Mouse (Mus musculus) spleen, postnatal 36 days (tissue): ENCODE data around the gene Rhcg.

ENCODE experiments used
- DNase-seq, 2 experiments: peaks; one replicate each; pipeline ENCODE4 v3.0.0; 2022; ENCODE audit warnings: low spot score in 2 of 2, mixed read lengths in 1 of 2

Gene Rhcg

DNA sequence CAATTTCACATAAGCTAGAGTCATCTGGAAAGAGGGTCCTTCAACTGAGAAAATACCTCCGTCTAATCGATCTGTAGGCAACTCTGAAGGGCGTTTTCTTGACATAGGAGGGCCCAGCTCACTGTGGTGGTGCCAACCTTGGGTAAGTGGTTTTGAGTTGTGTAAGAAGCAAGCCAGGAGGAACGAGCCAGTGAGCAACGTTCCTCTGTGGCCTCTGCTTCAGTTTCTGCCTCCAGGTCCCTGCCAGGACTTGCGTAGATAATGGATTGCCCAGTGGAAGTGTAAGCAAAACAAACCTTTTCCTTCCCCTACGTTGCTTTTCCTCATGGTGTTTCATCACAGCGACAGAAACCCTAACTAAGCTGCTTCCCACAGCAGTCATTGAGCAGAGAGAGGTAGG is 15.5 kb downstream of the Rhcg start:
- DNase-seq, result no peak

DNA sequence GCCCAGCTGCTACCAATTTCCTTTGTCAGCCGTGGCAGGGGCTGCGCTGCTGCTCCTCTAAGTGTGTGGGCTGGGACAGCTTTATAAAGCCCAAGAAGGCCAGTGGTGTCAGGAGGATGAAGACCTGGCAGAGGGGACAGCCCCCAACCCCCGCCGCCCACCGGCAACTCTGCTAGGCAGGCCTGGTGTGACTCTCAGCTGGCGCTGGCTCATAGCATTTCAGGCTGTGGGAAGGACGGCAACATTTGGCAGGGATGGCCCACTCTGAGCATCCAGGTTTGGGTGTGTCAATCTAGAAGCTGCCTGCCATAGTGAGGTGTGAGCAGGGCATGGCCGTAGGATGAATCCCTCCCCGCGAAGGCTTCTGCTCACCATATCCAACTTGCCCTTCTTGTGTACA is 17.3 kb downstream of the Rhcg start:
- DNase-seq, result no peak

DNA sequence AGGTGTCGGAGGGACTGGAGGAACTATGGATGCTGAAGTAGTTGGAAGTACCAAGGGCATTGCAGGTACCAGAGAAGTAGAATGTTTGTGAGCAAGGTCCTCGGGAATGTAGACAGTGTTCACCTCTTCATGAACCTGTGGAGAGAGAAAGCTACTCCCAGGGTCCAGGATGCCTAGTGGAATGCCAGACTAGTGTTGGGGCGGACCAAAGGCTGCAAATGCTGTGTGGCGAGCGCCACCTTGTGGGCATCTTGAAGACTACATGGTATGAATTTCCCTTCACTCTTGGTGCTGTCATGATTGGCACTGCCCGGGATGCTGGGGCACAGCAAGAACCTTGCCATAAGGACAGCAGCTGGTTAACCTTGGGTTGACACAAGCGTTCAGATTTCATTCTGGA is 22.6 kb downstream of the Rhcg start:
- DNase-seq, result peak in 1 of 2 experiments; percentile 14

DNA sequence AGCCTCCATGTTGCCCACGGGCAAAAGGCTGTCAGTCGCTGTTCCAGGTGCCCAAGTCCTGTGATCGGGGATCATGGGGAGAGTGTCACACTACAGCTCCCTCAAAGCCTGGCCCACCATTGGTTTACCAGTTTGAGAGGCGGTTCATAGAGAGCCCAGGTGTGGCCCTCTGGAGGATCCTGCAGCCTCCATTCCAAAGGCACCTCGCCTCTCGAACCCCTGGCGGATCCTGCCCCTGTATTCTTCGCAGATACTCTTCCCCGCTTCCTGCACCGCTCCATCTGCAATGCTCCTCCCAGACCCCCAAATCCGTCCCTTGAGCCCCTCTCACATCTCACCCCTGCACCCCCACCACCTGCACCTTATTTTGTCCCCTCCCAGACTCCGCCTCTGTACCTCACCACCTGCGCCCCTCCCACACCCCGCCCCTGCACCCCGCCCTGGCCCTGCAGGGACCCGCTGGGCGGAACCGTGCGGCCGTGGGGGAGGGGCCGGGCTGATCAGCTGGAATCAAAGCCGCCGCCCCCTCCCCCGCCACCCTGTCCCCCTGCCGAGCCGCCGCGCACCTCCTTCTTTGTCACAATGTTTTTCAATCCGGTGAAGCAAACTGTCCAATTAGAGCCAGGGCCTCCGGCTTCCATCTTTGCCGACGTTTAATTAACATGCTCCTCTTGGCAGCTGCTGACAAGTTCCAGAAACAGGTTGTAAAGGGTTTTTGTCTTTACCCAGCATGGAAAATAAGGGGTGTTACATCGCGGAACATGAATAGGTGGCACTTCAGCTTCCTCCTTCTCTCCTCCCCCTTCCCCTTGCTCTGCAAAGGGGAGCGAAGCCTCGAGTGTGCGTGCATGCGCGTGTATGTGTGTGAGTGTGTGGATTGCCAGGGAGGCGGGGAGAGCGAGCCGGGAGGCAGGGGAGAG is 25.4 kb downstream of the Rhcg start:
- no peak for DNase-seq

DNA sequence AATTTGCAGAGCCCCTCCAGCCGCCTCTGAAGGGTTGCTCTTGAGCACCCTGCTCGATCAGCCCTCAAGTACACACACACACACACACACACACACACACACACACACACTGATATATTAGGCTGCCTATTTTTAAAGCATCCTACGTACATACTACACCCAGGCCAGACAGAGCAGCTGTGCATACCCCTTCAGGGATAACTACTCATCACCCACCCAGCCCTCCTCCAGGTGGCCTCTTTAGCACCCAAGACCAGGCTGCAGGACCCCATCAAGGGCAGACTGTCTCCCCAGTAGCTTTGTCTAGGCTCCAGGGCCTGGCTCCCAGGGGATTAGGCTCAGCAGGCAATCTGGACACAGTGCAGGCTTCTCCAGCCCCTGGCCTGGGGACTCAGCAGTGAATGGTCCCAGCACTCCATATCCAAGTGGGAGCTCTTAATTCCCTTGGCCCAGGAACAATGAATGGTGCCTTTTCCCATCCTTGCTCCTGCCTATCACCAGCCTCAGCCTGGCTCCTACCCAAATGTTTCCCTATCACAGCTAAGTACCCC is 26.8 kb downstream of the Rhcg start:
- DNase-seq, result no peak

DNA sequence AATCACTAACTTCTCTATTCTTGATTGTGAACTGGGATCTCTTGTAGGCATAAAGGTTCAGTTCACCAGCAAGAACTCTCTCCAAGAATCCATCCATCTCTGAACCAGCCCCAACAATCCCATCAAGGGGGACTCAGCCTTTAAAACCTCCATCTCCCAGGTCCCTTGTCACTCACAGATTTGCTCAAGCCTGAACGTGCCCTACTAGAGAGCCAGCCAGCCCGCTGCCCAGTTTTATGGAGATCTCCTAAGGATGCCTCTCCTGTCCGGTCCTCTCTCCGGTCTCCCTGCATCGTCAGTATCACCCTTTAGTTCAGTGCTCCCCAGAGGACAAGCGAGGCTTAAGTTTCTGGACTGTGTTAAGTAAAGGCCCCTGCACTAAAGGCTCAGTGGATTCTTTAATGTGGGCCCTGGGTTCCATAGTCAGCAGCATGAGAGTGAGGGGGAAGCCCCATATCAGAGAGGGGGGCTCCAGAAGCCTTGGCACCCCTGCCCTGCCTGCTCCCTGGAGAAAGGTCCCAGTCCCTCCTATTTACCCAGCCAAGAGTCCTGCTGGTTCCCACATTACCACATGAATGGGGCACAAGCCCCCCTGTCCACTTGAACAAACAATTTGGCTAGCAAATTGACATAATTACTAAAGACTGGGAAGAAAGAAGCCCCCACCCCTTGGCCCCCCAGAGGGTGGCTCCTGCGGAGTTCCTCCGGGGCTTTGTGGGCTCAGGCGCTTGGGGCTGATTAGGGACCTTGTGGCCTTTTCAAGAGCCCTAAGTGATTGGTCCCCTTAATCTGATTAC is 27.5 kb downstream of the Rhcg start:
- no peak for DNase-seq

DNA sequence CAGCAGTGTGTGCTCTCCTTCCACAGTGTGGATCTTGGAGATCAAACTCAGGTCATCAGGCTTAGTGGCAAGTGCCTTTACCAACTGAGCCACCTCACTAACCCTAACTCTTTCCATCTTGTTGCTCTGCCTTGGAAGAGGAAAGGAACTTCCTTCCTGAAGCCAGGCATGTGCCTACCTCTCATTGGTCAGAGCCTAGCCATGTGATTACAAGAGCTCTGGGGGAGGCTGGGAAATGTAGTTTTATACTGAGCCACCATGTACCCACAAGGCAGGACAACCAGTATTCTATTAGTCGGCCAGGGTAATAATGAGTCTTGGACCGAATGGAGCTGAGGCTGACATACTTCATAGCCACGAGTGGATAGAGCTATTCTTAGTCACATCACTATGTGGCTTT is 29.2 kb downstream of the Rhcg start:
- no peak for DNase-seq

DNA sequence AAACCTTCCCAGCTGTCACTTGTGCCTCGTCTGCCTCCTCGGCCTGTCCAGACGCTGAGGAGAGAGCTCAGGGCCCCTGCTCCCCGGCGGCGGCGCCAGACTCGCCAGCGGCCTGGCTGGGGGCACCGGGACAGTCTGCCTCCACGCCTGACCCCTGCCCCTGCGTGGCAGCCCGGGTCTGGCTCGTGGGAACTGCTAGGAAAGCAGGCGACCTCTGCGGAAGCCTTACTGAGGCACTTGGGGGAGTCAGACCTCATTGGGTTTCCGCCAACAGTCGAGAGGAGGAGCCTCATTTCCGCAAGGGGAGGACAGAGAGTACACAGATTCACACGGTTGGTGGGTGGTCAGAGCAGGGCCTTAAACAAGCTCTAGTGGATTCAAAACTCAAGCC is 38.6 kb downstream of the Rhcg start:
- no peak for DNase-seq

DNA sequence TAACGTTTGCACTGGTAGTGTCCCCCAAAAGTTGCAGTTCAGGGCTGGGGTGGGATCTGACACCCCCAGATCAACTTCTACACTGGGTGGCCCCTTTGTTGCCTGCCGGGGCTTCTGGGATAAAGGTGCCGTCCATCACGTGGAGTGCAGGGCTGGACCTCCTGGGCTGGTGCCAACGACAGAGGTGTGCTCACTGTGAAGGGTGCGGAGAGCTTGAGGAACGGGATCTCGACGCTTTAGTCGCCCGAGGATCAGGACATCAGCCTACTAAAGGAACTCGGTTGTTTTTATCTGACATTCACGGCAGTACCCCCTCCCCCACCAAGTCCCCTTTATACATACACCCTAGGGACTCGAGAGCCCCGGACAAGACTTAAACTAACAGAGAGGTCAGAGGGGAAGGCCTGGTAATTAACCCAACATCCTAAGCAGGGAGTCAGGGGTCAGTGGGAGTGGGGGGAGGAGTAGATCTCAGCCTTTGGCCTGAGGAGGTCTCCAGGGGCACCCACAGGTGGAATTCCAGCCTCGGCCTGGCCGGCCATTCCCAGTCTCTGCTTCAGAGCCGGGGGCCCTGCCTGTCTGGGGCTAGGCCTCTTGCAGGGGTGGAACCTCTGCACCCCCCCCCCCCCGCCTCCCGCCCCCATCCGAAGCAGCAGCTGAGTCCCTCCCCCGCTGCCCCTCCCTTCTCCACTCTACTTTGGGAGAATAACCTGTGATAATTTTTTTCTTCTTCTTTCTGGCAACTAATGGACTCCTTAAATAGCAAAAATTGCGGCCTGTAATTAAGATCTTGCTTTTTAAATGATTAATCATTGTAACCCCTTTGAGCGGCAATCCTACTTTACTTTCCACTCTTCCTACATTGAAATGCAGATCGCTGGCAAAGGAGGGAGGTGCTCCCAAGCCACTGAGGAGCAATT is 39.3 kb downstream of the Rhcg start:
- no peak for DNase-seq

DNA sequence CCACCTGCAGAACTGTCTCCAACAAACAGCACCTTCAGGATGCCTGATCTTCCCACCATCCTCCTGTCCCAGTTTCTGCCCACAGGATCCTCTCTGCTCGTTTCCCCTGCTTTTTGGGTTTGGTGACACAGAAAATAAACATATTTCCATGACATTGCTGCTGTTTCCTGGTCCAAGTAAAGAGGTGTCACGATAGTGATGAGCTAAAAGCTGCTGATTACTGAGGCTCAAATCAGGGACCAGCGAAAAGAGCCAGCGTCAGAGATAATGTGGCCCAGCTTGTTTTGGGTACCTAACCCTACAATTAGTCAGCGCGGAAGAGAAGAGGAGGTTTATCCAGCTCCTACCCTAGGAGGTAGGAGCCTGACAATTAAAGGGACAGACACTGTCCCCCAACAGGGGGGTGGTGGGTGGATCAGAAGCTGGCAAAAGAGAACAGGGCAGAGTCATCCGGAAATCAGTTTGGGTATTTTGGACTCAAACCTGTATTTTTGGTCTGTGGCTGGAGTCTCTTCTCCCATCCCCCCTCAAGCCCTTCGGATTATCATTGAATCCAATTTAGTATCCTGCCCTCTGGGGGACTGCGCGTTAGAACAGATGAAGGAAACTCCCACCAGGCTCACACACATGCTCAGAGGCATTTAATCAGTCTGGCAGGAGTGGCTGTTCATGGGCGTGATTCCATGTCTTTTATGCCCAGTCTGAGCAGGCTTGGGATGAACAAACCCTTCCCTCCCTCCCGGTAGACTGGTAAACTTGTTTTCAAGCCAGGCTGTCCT is 40.2 kb downstream of the Rhcg start:
- DNase-seq, result no peak

DNA sequence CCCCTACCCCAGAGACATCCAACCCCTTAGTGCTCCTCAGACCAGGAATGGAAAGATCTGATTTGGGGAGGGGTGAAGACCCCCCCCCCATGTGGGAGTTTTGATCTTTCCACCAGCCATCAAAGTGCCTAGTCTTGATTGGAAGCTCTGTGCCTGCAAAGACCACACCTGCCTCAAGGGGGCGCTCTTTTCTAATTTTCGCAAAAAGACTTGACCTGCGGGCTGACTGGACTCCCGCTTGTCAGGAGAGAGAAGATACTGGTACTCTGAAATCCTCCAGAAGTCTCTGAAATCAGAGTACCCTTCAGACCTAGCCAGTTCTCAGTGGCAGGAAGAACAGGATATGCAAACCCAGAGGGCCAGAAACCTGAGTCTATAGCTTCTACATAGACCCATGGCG is 40.8 kb downstream of the Rhcg start:
- peak in 1 of 2 experiments; percentile 10 for DNase-seq

DNA sequence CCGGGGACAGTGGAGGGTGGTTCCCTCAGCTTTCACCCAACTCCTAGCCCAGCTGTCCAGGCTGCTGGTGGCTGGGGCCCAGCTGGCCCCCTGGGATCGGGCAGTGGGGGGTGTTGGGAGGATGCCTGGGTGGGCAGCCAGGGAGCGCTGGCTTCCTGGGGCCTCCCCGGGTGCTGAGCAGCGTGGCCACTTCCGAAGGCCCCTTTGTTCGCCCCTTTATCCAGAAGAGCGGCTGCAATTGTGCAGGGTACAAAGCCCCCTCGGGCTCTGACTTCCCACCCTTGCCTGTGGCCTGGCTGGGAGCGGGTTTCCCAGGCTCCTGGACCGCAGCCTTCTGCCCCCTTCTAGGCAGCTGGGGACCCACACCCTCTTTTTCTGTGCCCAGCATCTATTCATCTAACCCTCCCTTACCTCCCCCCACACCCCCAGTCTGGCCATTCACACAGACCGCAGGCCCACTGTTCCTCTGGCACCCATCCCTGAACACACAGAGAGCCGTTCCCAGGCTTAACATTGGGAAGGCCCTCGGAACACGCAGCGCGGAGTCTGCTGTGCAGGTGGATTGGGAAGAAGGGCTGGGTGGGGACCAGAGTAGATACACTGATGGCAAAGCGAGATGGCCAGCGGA is 45.2 kb downstream of the Rhcg start:
- DNase-seq, result no peak

DNA sequence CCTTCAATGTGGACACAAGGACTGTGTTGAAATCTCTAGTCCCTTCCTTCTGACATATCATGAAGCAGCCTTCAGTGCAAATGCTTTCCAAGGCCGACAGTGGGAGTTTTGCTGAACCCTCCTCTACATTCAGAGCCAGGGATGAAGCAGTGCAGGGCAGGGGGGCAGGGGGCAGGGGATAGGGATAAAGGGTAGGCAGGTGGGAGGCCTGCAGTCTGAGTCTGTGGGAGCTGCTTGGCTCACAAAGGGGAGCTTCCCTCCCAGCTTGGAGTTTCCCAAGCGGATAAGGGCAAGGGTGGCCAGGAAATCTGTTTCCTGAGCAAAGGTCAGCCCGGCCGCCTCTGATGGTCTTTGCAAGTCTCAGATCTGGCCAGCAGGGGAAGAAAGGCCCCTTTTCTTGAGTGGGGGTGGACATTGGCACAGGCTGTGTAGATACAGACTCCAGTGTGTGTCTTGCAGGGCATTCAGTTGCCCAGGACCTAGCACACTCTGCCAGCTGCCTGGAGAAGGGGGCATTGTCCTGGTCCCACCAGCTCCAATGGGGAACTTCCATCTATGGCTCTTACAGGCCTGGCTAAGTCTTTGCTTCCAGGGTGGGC is 48.4 kb downstream of the Rhcg start:
- DNase-seq, result no peak

DNA sequence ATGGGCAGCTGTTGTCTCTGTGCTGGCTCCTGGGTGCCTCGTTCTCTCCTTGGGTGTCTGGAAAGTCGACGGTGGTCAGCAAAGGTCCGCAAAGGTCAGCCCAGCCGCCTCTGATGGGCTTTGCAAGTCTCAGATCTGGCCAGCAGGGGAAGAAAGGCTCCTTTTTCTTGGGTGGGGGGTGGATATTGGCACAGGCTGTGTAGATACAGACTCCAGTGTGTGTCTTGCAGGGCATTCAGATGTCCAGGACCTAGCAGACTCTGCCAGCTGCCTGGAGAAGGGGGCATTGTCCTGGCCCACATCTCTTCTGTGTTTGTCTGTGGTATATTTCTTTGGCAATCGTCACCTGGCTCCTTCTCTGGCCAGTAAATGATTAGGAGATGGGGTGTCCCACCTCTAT is 49.2 kb downstream of the Rhcg start:
- DNase-seq, result no peak

DNA sequence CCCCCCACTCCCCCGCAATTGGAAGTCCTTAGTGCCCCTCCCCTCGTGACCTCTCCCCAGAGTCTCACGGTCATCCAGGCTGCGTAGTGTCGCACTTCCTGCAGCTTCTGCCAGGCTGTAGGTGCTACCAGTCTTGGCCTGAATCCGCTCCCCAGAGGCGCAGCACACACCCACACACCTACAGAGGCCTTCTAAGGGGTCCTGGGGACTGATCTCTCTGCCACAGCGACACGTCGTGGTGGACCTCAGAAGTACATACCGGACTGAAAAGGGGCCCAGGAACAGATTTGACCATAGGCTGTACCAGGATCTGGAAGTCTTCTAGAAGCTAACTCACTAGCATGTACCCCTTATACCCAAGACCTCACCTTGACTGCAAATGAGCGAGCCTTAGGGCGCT is 53.8 kb downstream of the Rhcg start:
- DNase-seq, result no peak

DNA sequence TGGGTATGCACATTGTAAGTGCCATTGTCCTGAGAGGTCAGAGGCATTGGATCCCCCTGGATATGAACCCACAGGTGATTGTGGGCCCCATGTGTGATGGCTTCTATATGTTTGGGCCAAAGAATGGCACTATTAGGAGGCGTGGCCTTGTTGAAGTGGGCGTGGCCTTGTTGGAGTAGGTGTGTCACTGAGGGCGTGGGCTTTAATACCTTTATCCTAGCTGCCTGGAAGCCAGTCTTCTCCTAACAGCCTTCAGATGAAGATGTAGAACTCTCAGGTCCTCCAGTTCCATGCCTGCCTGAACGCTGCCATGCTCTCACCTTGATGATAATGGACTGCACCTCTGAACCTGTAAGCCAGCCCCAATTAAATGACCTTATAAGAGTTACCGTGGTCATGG is 55.1 kb downstream of the Rhcg start:
- no peak for DNase-seq

DNA sequence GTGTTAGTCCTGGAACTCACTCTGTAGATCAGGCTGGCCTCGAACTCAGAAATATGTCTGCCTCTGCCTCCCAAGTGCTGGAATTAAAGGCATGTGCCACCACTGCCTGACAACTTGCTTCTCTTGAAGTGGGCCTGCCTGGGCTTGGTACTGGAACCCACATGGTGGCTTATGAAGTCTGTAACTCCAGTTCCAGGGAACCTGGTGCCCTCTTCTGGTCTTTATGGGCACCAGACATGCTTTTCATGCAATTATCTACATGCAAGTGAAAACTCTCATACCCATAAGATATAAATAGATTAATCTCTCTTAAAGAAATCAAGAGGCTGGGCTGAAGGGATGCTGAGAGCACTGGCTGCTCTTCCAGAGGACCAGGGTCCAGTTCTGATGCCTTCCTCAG is 58.8 kb downstream of the Rhcg start:
- DNase-seq, result no peak

DNA sequence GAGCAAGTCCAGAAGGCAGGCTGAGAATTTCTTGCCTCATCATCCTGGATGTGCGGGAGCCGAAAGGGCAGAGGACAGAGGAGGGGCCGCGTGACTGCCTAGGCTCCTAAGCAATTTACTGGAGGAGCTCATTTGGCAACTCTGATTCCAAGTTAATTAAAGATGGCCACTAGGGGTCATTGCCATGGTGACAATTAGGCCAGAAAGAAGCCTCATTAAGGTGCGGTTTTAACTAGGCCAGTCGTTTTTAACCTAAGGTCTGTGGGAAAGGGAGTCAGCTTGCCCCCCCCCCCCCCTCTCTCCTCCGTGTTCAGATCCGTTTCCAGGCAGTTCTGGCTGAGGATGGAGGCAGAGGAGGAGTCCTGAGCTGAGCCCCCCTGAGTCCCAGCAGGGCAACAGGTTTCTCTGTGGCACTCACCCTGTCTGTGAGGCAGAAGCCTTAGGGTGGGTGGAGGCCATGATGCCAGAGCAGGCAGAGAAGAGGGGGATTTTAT is 59.7 kb downstream of the Rhcg start:
- no peak for DNase-seq

DNA sequence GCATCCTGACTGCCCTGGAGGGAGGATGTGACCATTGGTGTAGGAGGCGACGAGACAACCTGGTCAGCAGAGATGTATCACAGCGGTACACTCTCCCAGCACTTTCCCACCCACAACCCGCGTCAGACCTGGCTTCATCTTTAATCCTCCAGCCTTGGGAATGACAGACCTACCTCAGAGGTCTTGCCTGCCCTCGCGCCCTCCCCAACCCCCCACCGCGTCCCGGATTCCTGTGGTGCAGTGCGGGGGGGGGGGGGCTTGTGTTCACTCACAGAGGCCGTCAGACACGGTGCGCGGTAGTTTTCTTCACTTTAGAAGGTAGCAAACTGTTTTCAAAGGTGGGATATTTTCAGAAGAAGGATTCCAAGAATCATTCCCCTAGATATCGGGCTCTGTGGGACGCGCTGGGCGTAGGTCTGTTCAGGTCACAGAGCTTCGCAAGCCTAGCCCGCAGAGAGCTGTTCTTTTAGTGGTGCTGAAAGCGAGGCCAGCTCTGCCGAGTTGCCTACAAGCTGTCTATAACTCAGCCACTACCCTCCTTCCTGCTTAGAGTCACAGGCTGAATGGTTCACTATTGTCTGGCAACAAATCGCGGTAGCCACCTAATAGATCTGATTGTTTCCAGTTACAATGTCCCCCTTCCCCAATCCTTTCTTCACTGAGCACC is 62.0 kb downstream of the Rhcg start:
- DNase-seq, result no peak
